Mouse (Mus musculus) forebrain, embryonic 10.5 days (tissue): Measurements from ENCODE around the gene Ticrr. TPM values are rescaled to one million over a fixed set of nuclear protein-coding genes. Genes with fewer than 3 reads are reported as not detected.
A peak's percentile ranks its signal among the peaks of the same experiment; 100 is the strongest.

Experiments
- DNase-seq: peaks from one replicate; pipeline ENCODE4 v3.0.0-alpha.2; 2017; ENCODE audit warnings: low spot score; ENCODE audit errors: extremely low spot score
- H3K27ac ChIP-seq: fragments of 300-500 bp; sonication (generic); 2 replicates; pipeline ENCODE4 v1.5.1; 2016; ENCODE audit warnings: mild to moderate bottlenecking
- H3K27me3 ChIP-seq: fragments of 300-500 bp; sonication (generic); 2 replicates; pipeline ENCODE4 v1.6.1; 2016; ENCODE audit warnings: mild to moderate bottlenecking; ENCODE audit not compliant: poor library complexity, severe bottlenecking
- H3K36me3 ChIP-seq: fragments of 300-500 bp; sonication (generic); replicated peaks from 2 replicates; pipeline ENCODE4 v1.6.1; 2016; ENCODE audit warnings: mild to moderate bottlenecking, moderate library complexity
- H3K4me1 ChIP-seq: fragments of 300-500 bp; sonication (generic); 2 replicates; pipeline ENCODE4 v1.6.1; 2016
- H3K4me3 ChIP-seq: fragments of 300-500 bp; sonication (generic); 2 replicates; pipeline ENCODE4 v1.5.1; 2016; ENCODE audit warnings: mild to moderate bottlenecking, moderate library complexity
- H3K9me3 ChIP-seq: fragments of 300-500 bp; sonication (generic); 2 replicates; pipeline ENCODE4 v1.6.1; 2016; ENCODE audit warnings: mild to moderate bottlenecking, moderate library complexity
- WGBS: fragments of 180-500 bp; shearing (Covaris S2); methylation state at CpG from one replicate; pipeline ENCODE4 v1.1.7; 2016; 5-methylcytosine and 5-hydroxymethylcytosine counted together
- polyA plus RNA-seq: library from polyadenylated mRNA; unstranded; fragments of >200 nt; fragmentation: Nextera tagmentation; extraction: Ambion mirVana; gene quantifications from 2 replicates; pipeline ENCODE4 v1.2.1, GENCODE M21; 2016

Ticrr gene
- polyA plus RNA-seq, 1 experiment from 2014 or later, result 18.2 TPM

DNA sequence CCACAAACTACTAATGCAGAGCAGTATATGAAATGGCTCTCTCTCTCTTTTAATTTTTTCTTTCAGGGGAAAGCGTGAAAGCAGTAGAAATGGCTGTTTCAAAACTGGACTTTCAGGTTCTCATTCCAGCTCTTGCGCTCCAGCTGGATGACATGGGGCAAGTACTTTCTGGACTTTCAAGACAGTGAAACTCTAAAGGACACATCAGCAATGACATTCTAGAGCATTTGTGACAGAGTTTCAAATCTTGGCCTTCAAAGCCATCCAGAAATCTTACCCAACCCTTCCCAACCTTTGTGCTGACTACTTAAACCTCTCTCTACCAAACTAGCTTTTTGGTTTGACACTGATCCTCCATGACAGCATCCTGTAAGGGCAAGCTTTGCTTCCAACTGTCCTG is 78.9 kb downstream of the Ticrr start:
- H3K27me3 ChIP-seq, result 0 out of 2 replicates have a peak, but pooled peaks cover 5% of the 10 kb centered on the region
- 94% methylated on average over 2 of the region's 2 CpGs for WGBS
- no peak overlapping the region for H3K27ac ChIP-seq
- no peak overlapping the region for H3K4me3 ChIP-seq
- H3K36me3 ChIP-seq, result peaks cover 17% of the 10 kb centered on the region
- H3K4me1 ChIP-seq, result peaks cover 16% of the 10 kb centered on the region
- no peak for DNase-seq
- H3K9me3 ChIP-seq, result no peaks in the 10 kb centered on the region

DNA sequence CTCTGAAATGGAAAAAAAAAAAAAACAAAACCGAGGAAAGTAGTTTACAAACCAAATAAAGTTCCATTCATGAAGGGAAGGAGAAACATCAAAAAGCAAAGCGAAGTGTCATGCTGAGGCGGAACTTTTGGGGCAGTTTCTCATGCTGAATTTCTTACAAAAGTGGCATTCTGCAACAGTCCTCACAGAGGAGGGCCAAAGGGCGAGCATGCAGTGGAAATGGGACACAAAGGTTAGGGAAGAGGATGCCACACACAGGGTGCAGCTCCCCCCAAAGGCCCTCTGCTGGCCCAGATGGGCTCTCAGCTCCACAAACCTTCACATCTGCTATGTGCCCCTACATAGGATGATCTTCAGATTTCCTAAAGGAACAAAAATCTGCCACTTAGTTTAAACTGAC is 80.3 kb downstream of the Ticrr start:
- Histone ChIP-seq H3K4me1 (peaks cover 16% of the 10 kb centered on the region), H3K27ac (no peak overlapping the region), H3K9me3 (no peaks in the 10 kb centered on the region), H3K27me3 (0 out of 2 replicates have a peak, but pooled peaks cover 5% of the 10 kb centered on the region), H3K4me3 (no peak overlapping the region), H3K36me3 (peaks cover 17% of the 10 kb centered on the region)
- 84% methylated on average over 4 of the region's 4 CpGs for WGBS
- DNase-seq, result no peak

DNA sequence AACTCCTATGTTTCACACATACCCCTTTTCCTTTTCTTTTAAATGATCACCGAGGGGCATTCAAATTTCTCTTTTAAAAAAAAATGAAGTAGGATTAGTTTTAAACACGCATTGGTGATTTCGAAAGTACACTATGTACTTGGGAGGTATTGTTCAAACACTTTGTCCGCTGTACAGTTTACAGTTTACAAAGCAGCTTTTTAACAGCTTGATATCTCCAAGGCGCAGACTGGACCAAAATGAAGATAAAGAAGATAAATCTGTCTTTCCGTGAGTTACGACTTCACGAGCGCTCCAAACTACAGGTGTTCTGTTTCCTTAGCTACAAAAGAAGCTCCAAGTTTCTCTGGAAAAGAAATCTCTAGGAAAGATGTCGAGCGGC is 82.3 kb downstream of the Ticrr start:
- Histone ChIP-seq H3K36me3 (peaks cover 8% of the 10 kb centered on the region), H3K9me3 (no peaks in the 10 kb centered on the region), H3K27ac (peak overlapping the region; percentile 82), H3K4me3 (peak overlapping the region; percentile 80), H3K4me1 (peaks cover 16% of the 10 kb centered on the region), H3K27me3 (0 out of 2 replicates have a peak, but pooled peaks cover 5% of the 10 kb centered on the region)
- no peak for DNase-seq
- WGBS, result 24% methylated on average over 11 of the region's 11 CpGs

DNA sequence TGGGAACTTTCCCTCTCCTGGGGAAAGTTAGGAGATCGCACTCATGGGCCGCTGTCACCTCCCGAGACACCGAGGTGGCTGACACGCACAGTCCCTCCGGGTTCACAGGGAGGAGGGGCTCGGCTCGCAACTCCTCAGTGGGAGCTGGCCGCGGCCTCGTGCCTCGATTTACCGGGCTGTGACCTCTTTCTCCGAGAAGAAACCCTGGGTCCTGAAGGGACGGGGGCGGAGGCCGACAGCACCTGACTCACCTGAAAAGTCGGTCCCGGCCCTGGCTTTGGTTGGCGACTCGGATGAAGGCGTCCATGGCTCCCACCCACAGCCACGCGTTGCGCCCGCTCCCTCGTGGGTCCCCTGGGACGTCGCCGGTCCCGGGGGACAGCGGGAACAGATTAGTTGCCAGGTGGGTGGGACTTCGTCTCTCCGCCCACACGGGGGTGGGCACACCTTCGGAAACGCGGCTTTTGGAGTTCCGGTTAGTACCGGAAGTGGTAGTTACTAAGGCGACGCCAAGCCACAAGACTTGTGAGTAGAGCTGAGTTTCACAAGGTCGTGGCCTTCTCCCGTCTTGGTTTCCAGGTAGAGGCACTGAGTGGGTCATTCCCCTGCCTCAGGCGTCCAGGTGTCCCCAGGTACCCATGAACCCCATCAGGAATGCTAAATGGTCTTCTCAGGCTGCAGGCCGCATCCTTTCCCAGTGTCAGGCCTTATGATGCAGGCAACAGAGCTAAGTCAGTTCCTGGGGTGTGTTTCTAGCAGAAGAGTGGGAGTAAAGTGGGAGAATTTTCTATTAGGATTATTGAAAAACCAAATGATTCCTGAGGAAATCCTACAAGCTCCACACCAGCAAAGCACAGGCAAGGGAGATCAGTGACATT is 82.9 kb downstream of the Ticrr start, which contains the start of the genes Pex11a and Wdr93:
Pex11a (minus strand) TSS at position 473 of the 878 bp plus-strand sequence.
Wdr93 (plus strand) TSS at position 505 of the 878 bp plus-strand sequence.
- peak within 1 kb of the TSS; percentile 80 for H3K4me3 ChIP-seq
- DNase-seq, result peak; percentile 84
- 2% methylated on average over 46 of the region's 46 CpGs for WGBS
- H3K36me3 ChIP-seq, result peaks cover 1% of the 10 kb centered on the region
- H3K27me3 ChIP-seq, result 0 out of 2 replicates have a peak, but pooled peaks cover 5% of the 10 kb centered on the region
- peak within 1 kb of the TSS; percentile 82 for H3K27ac ChIP-seq
- H3K4me1 ChIP-seq, result peaks cover 16% of the 10 kb centered on the region
- H3K9me3 ChIP-seq, result no peaks in the 10 kb centered on the region

DNA sequence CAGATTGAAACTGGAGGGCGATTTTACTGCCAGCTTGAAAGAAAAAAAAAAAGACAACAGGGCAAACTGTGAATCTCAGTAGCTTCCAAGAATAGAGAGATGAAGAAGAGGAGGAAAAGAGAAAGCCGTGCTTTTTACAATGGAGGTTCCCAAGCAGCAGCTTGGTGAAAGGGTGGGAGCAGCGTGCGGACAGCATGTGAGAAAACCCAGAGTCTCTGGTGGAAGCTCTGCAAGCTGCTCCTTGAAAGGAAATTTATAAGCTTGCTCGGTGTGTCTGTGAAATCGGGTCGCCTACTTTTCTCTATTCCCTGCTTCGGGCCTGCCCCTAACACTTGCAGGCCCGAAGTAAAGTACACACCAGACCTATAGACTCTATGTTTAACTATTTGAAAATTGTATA is 84.1 kb downstream of the Ticrr start:
- no peak overlapping the region for H3K4me3 ChIP-seq
- no peak overlapping the region for H3K27ac ChIP-seq
- no peak for DNase-seq
- 93% methylated on average over 9 of the region's 9 CpGs for WGBS
- H3K36me3 ChIP-seq, result no peaks in the 10 kb centered on the region
- H3K9me3 ChIP-seq, result no peaks in the 10 kb centered on the region
- H3K27me3 ChIP-seq, result 0 out of 2 replicates have a peak, but pooled peaks cover 5% of the 10 kb centered on the region
- peaks cover 16% of the 10 kb centered on the region for H3K4me1 ChIP-seq

DNA sequence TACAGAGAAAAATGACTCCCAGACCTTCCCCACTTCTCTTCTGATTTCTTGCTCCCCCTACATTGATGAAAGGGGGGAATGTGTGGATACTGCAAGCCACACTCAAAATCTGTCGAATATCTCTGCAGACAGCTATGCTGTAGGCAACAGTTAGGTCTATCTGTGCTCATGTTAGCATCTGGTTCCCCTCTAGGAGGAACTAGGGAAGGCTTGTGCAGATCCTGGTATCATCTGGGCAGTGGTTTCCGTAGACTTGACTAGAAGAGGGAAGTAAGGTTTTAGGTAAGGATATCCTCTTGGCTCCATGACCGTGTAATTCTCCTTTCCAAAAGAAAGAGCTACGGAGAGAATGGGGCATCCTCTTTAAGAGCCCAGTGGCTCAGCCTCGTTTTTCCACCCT is 84.6 kb downstream of the Ticrr start:
- WGBS, result 82% methylated on average over 5 of the region's 5 CpGs
- H3K36me3 ChIP-seq, result no peaks in the 10 kb centered on the region
- H3K27me3 ChIP-seq, result 0 out of 2 replicates have a peak, but pooled peaks cover 5% of the 10 kb centered on the region
- H3K9me3 ChIP-seq, result no peaks in the 10 kb centered on the region
- H3K4me3 ChIP-seq, result no peak overlapping the region
- no peak overlapping the region for H3K27ac ChIP-seq
- peaks cover 16% of the 10 kb centered on the region for H3K4me1 ChIP-seq
- no peak for DNase-seq

DNA sequence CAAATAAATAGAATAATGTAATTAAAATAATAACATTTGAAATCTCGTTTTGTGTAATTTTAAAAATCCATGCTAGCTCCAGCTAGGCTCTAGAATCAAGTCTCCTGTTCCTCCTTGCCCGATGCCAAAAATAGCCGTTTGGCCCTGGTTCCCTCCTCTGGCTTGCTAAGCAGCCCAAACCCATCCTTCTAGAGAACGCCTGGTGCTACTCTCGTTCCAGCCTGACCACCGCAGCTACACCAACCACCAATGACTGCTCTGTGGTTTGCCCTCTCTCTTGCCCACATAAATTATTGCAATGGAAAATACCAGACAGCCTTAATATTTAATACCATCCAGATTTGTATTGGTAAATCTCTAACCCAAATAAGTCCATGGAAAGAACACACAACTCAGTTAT is 87.7 kb downstream of the Ticrr start:
- Histone ChIP-seq H3K4me1 (peaks cover 8% of the 10 kb centered on the region), H3K36me3 (no peaks in the 10 kb centered on the region), H3K4me3 (no peak overlapping the region), H3K27ac (no peak overlapping the region), H3K27me3 (no peaks in the 10 kb centered on the region), H3K9me3 (no peaks in the 10 kb centered on the region)
- no peak for DNase-seq
- WGBS, result 86% methylated on average over 6 of the region's 6 CpGs

Other genes with a start within 250 kb of the Ticrr start
- 42.1 and 46.4 TPM in 2 replicates for gene Polg, start 193.8 kb upstream of the Ticrr start, polyA plus RNA-seq
- gene Rhcg, start 42.5 kb upstream of the Ticrr start, polyA plus RNA-seq, result 2.4 and 3.3 TPM in 2 replicates
- 6.3 and 6.4 TPM in 2 replicates for gene Kif7, start 55.5 kb downstream of the Ticrr start, polyA plus RNA-seq
- gene Plin1, start 72.7 kb downstream of the Ticrr start, polyA plus RNA-seq, result not detected in 2 replicates
- gene Pex11a, start 82.9 kb downstream of the Ticrr start, polyA plus RNA-seq, result 9.6 and 11.0 TPM in 2 replicates
- gene Wdr93, start 83.0 kb downstream of the Ticrr start, polyA plus RNA-seq, result 0.34 and 0.45 TPM in 2 replicates
- not detected in 2 replicates for gene Mesp1, start 133.6 kb downstream of the Ticrr start, polyA plus RNA-seq
- 0.40 and 0.79 TPM in 2 replicates for gene Mesp2, start 150.5 kb downstream of the Ticrr start, polyA plus RNA-seq
- 2.8 and 4.6 TPM in 2 replicates for gene Anpep, start 200.9 kb downstream of the Ticrr start, polyA plus RNA-seq